ENCODE assay signal across 23 mouse cellular contexts in genomic region chr19:6507393-6507792, GRCm38 (mm10). TPM values are rescaled to one million over a fixed set of nuclear protein-coding genes. Genes with fewer than 3 reads are reported as not detected.
DNase-seq lines count a peak whose midpoint lies in the region; ATAC-seq and TF ChIP-seq lines count a peak whose summit lies in the region.
"Had no signal": no experiment of that assay in that cellular context is flagged by ENCODE, and none has a peak within 500 bp of the region (broad histone marks: within the 10 kb centered on the region; RNA-seq: fewer than 3 reads in every experiment).

No protein-coding gene starts in this region.

- H3K27me3 ChIP-seq in forebrain, embryonic 13.5 days, result no peaks in the 10 kb centered on the region
- no peaks in the 10 kb centered on the region; the same call in 1 of the 2 replicates for H3K27me3 ChIP-seq in forebrain, embryonic 12.5 days

- no peak for TF ChIP-seq CTCF in layer of hippocampus, adult 2 months (conservative IDR thresholded peaks at IDR 0.05)

- no peak for ATAC-seq in forebrain, embryonic 13.5 days
- ATAC-seq in forebrain, embryonic 12.5 days (ENCODE audit: low FRiP score), result no peak
- ATAC-seq: inflammation-experienced regulatory T-cells, adult 6 months had no signal

- peak overlapping the region; percentile 31; the same call in 1 of the 2 replicates for H3K27ac ChIP-seq in forebrain, embryonic 13.5 days
- no peak overlapping the region for H3K27ac ChIP-seq in forebrain, embryonic 12.5 days
- peak overlapping the region; percentile 74 for H3K27ac ChIP-seq in layer of hippocampus, adult 2 months
- H3K27ac ChIP-seq: embryonic facial prominence, embryonic 10.5 days; limb, embryonic 15.5 days had no signal

- H3K9ac ChIP-seq in forebrain, embryonic 13.5 days, result no peak overlapping the region
- no peak overlapping the region for H3K9ac ChIP-seq in forebrain, embryonic 12.5 days
- H3K9ac ChIP-seq: heart, embryonic 12.5 days; limb, embryonic 15.5 days had no signal

- H3K4me1 ChIP-seq in forebrain, embryonic 13.5 days, result peaks cover 52% of the 10 kb centered on the region
- H3K4me1 ChIP-seq in forebrain, embryonic 12.5 days, result peaks cover 47% of the 10 kb centered on the region

- WGBS in forebrain, embryonic 13.5 days, result 54% methylated on average over 10 of the region's 10 CpGs
- 62% methylated on average over 10 of the region's 10 CpGs for WGBS in forebrain, embryonic 12.5 days

- H3K36me3 ChIP-seq in forebrain, embryonic 13.5 days (ENCODE audit: poor library complexity, severe bottlenecking), result peaks cover 58% of the 10 kb centered on the region
- H3K36me3 ChIP-seq in forebrain, embryonic 12.5 days (replicated peaks), result peaks cover 35% of the 10 kb centered on the region
- H3K36me3 ChIP-seq: embryonic facial prominence, embryonic 10.5 days; heart, embryonic 12.5 days; limb, embryonic 15.5 days had no signal

- no peaks in the 10 kb centered on the region for H3K9me3 ChIP-seq in forebrain, embryonic 13.5 days (replicated peaks)
- no peaks in the 10 kb centered on the region for H3K9me3 ChIP-seq in forebrain, embryonic 12.5 days
- H3K9me3 ChIP-seq: embryonic facial prominence, embryonic 10.5 days; heart, embryonic 12.5 days; limb, embryonic 15.5 days had no signal

- no peak overlapping the region for H3K4me3 ChIP-seq in forebrain, embryonic 13.5 days
- no peak overlapping the region for H3K4me3 ChIP-seq in forebrain, embryonic 12.5 days (replicated peaks)
- no peak overlapping the region for H3K4me3 ChIP-seq in layer of hippocampus, adult 2 months
- H3K4me3 ChIP-seq: embryonic facial prominence, embryonic 10.5 days; heart, embryonic 12.5 days; limb, embryonic 15.5 days had no signal

- DNase-seq in layer of hippocampus, adult 2 months (ENCODE audit: low spot score in 2 of 2), result no peak
- DNase-seq in layer of hippocampus, adult 11-12 months (ENCODE audit: low spot score), result no peak
- peak; percentile 76 for DNase-seq in right cerebral cortex, adult 18-20 months
- DNase-seq in right cerebral cortex, postnatal 4 days, result no peak
- DNase-seq in retina, embryonic 14.5 days (ENCODE audit: low spot score), result no peak
- DNase-seq in kidney, postnatal 36 days, result no peak
- DNase-seq: adrenal gland, adult 2 months; cerebellum, postnatal 25 days; kidney, adult 8-10 months; kidney, postnatal 25 days; layer of hippocampus, postnatal 36 days; lung, postnatal 10 days; thymus, postnatal 25 days had no signal

- H3K4me2 ChIP-seq in forebrain, embryonic 13.5 days, result no peak overlapping the region
- no peak overlapping the region for H3K4me2 ChIP-seq in forebrain, embryonic 12.5 days
- H3K4me2 ChIP-seq: heart, embryonic 12.5 days; limb, embryonic 15.5 days; midbrain, embryonic 11.5 days had no signal

RNA-seq across cellular contexts. Expression of gene Slc22a12, which starts 35.4 kb away (rescaled TPM):
- not detected in 2 replicates for polyA plus RNA-seq in forebrain, embryonic 13.5 days (2015; fragmentation: Nextera tagmentation; extraction: Ambion mirVana)
- not detected in 2 replicates for polyA plus RNA-seq in forebrain, embryonic 12.5 days (2016; fragmentation: Nextera tagmentation; extraction: Ambion mirVana)
- under 1 TPM; 0.20 to 0.37 TPM for total RNA-seq in layer of hippocampus, adult 2 months (2021)
- total RNA-seq: gastrocnemius, postnatal 4 days; heart, postnatal 25 days had no signal
- polyA plus RNA-seq: embryonic facial prominence, embryonic 10.5 days; heart, embryonic 12.5 days; inflammation-experienced regulatory T-cells, adult 6 months; limb, embryonic 15.5 days; liver, embryonic 16.5 days; midbrain, embryonic 11.5 days had no signal
